In the genomic region with DNA sequence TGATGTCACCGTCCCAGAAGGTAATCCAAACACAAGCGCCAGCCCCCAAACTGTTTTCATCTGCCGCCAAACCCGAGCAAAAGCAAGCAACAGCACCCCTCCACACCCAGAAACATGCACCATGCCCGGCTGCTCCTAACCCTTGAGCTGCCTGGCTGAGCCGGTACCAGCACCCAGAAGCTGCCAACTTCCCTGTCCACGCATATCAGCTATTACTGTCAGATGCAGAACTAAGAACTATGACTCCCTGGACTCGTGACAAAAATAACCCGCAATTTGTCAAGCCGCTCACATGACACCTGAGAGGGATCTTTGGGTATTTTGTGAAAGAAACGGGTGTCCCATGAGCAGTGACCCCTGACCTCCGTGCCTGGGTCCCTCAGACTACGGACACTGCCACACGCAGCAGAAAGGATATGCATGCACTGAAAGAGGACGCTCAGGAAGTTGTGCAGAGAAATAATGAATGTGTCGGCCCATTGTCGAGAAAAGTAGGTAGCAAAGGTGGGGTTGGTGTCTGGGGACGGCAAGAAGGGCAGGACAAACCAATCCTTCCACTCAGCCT, we compare ENCODE assay signal across 13 mouse cellular contexts. TPM values are rescaled to one million over a fixed set of nuclear protein-coding genes. Genes with fewer than 3 reads are reported as not detected.
DNase-seq lines count a peak whose midpoint lies in the region; ATAC-seq lines count a peak whose summit lies in the region.
"Had no signal": no experiment of that assay in that cellular context is flagged by ENCODE, and none has a peak within 500 bp of the region (broad histone marks: within the 10 kb centered on the region; RNA-seq: fewer than 3 reads in every experiment).

No protein-coding gene starts in this region.

- H3K36me3 ChIP-seq in heart, embryonic 12.5 days = peaks cover 36% of the 10 kb centered on the region
- H3K36me3 ChIP-seq in megakaryocyte, embryonic 14.5 days (replicated peaks; ENCODE audit: low read length) = peaks cover 67% of the 10 kb centered on the region
- H3K36me3 ChIP-seq in macrophage (ENCODE audit: inconsistent target) = peaks cover 14% of the 10 kb centered on the region; the same call in 1 of the 2 replicates

- DNase-seq in heart, adult 8-10 months (ENCODE audit: low spot score) = no peak
- DNase-seq in kidney, postnatal 36 days = peak; percentile 53 to 60
- no peak for DNase-seq in right cerebral cortex, adult 2 months (ENCODE audit: low spot score in 2 of 2)

- H3K27me3 ChIP-seq in heart, embryonic 12.5 days (replicated peaks) = no peaks in the 10 kb centered on the region
- no peaks in the 10 kb centered on the region for H3K27me3 ChIP-seq in megakaryocyte, embryonic 14.5 days (replicated peaks)
- H3K27me3 ChIP-seq: forebrain, embryonic 12.5 days; limb, embryonic 15.5 days had no signal

- H3K4me3 ChIP-seq in heart, embryonic 12.5 days = no peak overlapping the region
- peak overlapping the region; percentile 77 for H3K4me3 ChIP-seq in megakaryocyte, embryonic 14.5 days (replicated peaks)
- peak overlapping the region; percentile 90 for H3K4me3 ChIP-seq in macrophage (ENCODE audit: inconsistent target)
- H3K4me3 ChIP-seq: forebrain, embryonic 12.5 days; limb, embryonic 15.5 days; myocyte had no signal

- no peaks in the 10 kb centered on the region for H3K9me3 ChIP-seq in heart, embryonic 12.5 days (replicated peaks)
- no peaks in the 10 kb centered on the region for H3K9me3 ChIP-seq in megakaryocyte, embryonic 14.5 days
- H3K9me3 ChIP-seq: forebrain, embryonic 12.5 days; limb, embryonic 15.5 days had no signal

- H3K4me2 ChIP-seq in heart, embryonic 12.5 days = 0 out of 2 replicates have a peak overlapping the region, but pooled peaks have one; percentile 4
- H3K4me2 ChIP-seq: forebrain, embryonic 12.5 days; limb, embryonic 15.5 days had no signal

- H3K27ac ChIP-seq in heart, embryonic 12.5 days (ENCODE audit: poor library complexity, severe bottlenecking) = peak overlapping the region; percentile 7; the same call in 1 of the 2 replicates
- H3K27ac ChIP-seq in macrophage = peak overlapping the region; percentile 97
- H3K27ac ChIP-seq: forebrain, embryonic 12.5 days; limb, embryonic 15.5 days had no signal

- 0 out of 2 replicates have a peak overlapping the region, but pooled peaks have one; percentile 5 for H3K9ac ChIP-seq in heart, embryonic 12.5 days
- H3K9ac ChIP-seq: forebrain, embryonic 12.5 days; limb, embryonic 15.5 days had no signal

- WGBS in heart, embryonic 12.5 days = 78% methylated on average over 18 of the region's 18 CpGs
- 59% methylated on average over 18 of the region's 18 CpGs for WGBS in macrophage (ENCODE audit: missing documents)

- peaks cover 59% of the 10 kb centered on the region for H3K79me2 ChIP-seq in macrophage (ENCODE audit: inconsistent target)

- ATAC-seq in heart, embryonic 12.5 days (ENCODE audit: insufficient number of reproducible peaks, low FRiP score) = no peak
- no peak for ATAC-seq in megakaryocyte, adult 5-6 weeks (ENCODE audit: poor library complexity, severe bottlenecking)

- peaks cover 46% of the 10 kb centered on the region for H3K4me1 ChIP-seq in heart, embryonic 12.5 days (replicated peaks)
- peaks cover 82% of the 10 kb centered on the region for H3K4me1 ChIP-seq in megakaryocyte, embryonic 14.5 days

RNA-seq across cellular contexts. Expression of gene Wdr91, which starts 2.9 kb away (rescaled TPM):
- polyA plus RNA-seq in heart, embryonic 12.5 days (2016; fragmentation: Nextera tagmentation; extraction: Ambion mirVana) = 10.7 and 12.6 TPM in 2 replicates
- 10 to 100 TPM; 11.6 to 15.9 (median 13.3) TPM for total RNA-seq in heart, adult 8-10 months (2022)
- polyA plus RNA-seq in megakaryocyte, embryonic 14.5 days (2012; ENCODE audit: insufficient read depth, low replicate concordance) = 13.0 and 28.5 TPM in 2 replicates
- 4.2 and 7.6 TPM in 2 replicates for total RNA-seq in megakaryocyte, adult 5-6 weeks (2015)
- 19.6 and 27.5 TPM in 2 replicates for total RNA-seq in megakaryocyte, adult 5-6 weeks (2017)
- total RNA-seq in macrophage (2018; cell fraction: chromatin; rRNA removed) = 100 to 1,000 TPM; 229 to 803 (median 498) TPM
- total RNA-seq in macrophage (2018; cell fraction: cytosol; rRNA removed) = 100 to 1,000 TPM in 23 of 26 experiments, 10 to 100 TPM in 3; 87.0 to 154 (median 126) TPM
- 100 to 1,000 TPM; 124 to 721 (median 374) TPM for total RNA-seq in macrophage (2018; cell fraction: nucleus; rRNA removed)
- polyA plus RNA-seq in macrophage (2018) = 86.6 to 195 TPM (median 145 TPM) in 3 replicates

RNA-seq across cellular contexts. Expression of gene Stra8, which starts 12.2 kb away (rescaled TPM):
- polyA plus RNA-seq in heart, embryonic 12.5 days (2016; fragmentation: Nextera tagmentation; extraction: Ambion mirVana) = not detected in 2 replicates
- total RNA-seq in heart, adult 8-10 months (2022) = not detected
- polyA plus RNA-seq in megakaryocyte, embryonic 14.5 days (2012; ENCODE audit: insufficient read depth, low replicate concordance) = not detected in 2 replicates
- total RNA-seq in megakaryocyte, adult 5-6 weeks (2015) = not detected in 2 replicates
- total RNA-seq in megakaryocyte, adult 5-6 weeks (2017) = not detected in 2 replicates
- total RNA-seq in macrophage (2018; cell fraction: chromatin; rRNA removed) = not detected
- total RNA-seq in macrophage (2018; cell fraction: cytosol; rRNA removed) = not detected
- total RNA-seq in macrophage (2018; cell fraction: nucleus; rRNA removed) = not detected
- polyA plus RNA-seq in macrophage (2018) = not detected in 3 replicates
- total RNA-seq: adrenal gland, adult 18-20 months; granulocyte monocyte progenitor cell, adult 5-6 weeks; layer of hippocampus, postnatal 25 days had no signal
- polyA plus RNA-seq: forebrain, embryonic 12.5 days; limb, embryonic 15.5 days; myocyte had no signal

RNA-seq across cellular contexts. Expression of gene Cyren, which starts 29.9 kb away (rescaled TPM):
- 9.7 and 11.2 TPM in 2 replicates for polyA plus RNA-seq in heart, embryonic 12.5 days (2016; fragmentation: Nextera tagmentation; extraction: Ambion mirVana)
- 1 to 10 TPM; 3.7 to 4.2 (median 3.8) TPM for total RNA-seq in heart, adult 8-10 months (2022)
- polyA plus RNA-seq in megakaryocyte, embryonic 14.5 days (2012; ENCODE audit: insufficient read depth, low replicate concordance) = 14.0 and 14.5 TPM in 2 replicates
- total RNA-seq in megakaryocyte, adult 5-6 weeks (2015) = 7.5 and 8.1 TPM in 2 replicates
- total RNA-seq in megakaryocyte, adult 5-6 weeks (2017) = 3.8 and 7.1 TPM in 2 replicates
- 100 to 1,000 TPM in 2 of 26 experiments, 10 to 100 TPM in 21, 1 to 10 TPM in 3; 6.2 to 128 (median 19.9) TPM for total RNA-seq in macrophage (2018; cell fraction: chromatin; rRNA removed)
- 1 to 10 TPM; 1.7 to 4.5 (median 3.0) TPM for total RNA-seq in macrophage (2018; cell fraction: cytosol; rRNA removed)
- 100 to 1,000 TPM in 1 of 26 experiments, 10 to 100 TPM in 21, 1 to 10 TPM in 4; 3.3 to 115 (median 18.1) TPM for total RNA-seq in macrophage (2018; cell fraction: nucleus; rRNA removed)
- polyA plus RNA-seq in macrophage (2018) = 3.3 to 10.6 TPM (median 4.3 TPM) in 3 replicates

RNA-seq across cellular contexts. Expression of gene Tmem140, which starts 44.8 kb away (rescaled TPM):
- polyA plus RNA-seq in heart, embryonic 12.5 days (2016; fragmentation: Nextera tagmentation; extraction: Ambion mirVana) = 1.1 and 1.2 TPM in 2 replicates
- total RNA-seq in heart, adult 8-10 months (2022) = 10 to 100 TPM; 17.8 to 27.1 (median 24.5) TPM
- polyA plus RNA-seq in megakaryocyte, embryonic 14.5 days (2012; ENCODE audit: insufficient read depth, low replicate concordance) = 5.5 and 11.5 TPM in 2 replicates
- 3.1 and 5.0 TPM in 2 replicates for total RNA-seq in megakaryocyte, adult 5-6 weeks (2015)
- 2.8 and 6.1 TPM in 2 replicates for total RNA-seq in megakaryocyte, adult 5-6 weeks (2017)
- 100 to 1,000 TPM in 11 of 26 experiments, 10 to 100 TPM in 15; 18.5 to 254 (median 80.7) TPM for total RNA-seq in macrophage (2018; cell fraction: chromatin; rRNA removed)
- total RNA-seq in macrophage (2018; cell fraction: cytosol; rRNA removed) = 100 to 1,000 TPM in 18 of 26 experiments, 10 to 100 TPM in 8; 39.9 to 208 (median 143) TPM
- total RNA-seq in macrophage (2018; cell fraction: nucleus; rRNA removed) = 100 to 1,000 TPM in 16 of 26 experiments, 10 to 100 TPM in 10; 39.3 to 284 (median 118) TPM
- polyA plus RNA-seq in macrophage (2018) = 41.8 to 184 TPM (median 113 TPM) in 3 replicates

Comparison
In these comparisons a context has a peak if more than half of its experiments do, and no peak if none do; other contexts are left out.
1. DNase-seq: peak in kidney, postnatal 36 days (2 of 2); none in heart, adult 8-10 months (single experiment) and right cerebral cortex, adult 2 months (0 of 2).